Mouse (Mus musculus) lung, adult 2 months (tissue): ENCODE measurements around the gene Phykpl.

Experiments used
- CTCF ChIP-seq: fragments of 200-500 bp; IDR thresholded peaks from 2 replicates; pipeline ENCODE4 v1.5.1; 2011; ENCODE audit warnings: mild to moderate bottlenecking, low read length, control low read depth; ENCODE audit not compliant: insufficient read depth
- POLR2A ChIP-seq: fragments of 200-500 bp; IDR thresholded peaks from 2 replicates; pipeline ENCODE4 v1.6.1; 2011; ENCODE audit warnings: low read depth, mild to moderate bottlenecking, control low read depth, low read length, borderline replicate concordance; ENCODE audit errors: extremely low read depth

- no peak for TF ChIP-seq CTCF
- no peak for TF ChIP-seq POLR2A
Observed at GRCm38 (mm10) chr11:51545811-51546210, 38.7 kb upstream of the Phykpl start.
